Mouse (Mus musculus) limb, embryonic 14.5 days (tissue): ENCODE results near the gene Kcnk10. TPM values are rescaled to one million over a fixed set of nuclear protein-coding genes. Genes with fewer than 3 reads are reported as not detected.

Source experiments
- ATAC-seq: fragments of 200-750 bp; cut with Nextera tagmentation; 2 replicates; pipeline ENCODE4 v1.8.0; 2017; ENCODE audit warnings: low read depth, moderate number of reproducible peaks, moderate TSS enrichment; ENCODE audit not compliant: low FRiP score
- DNase-seq: peaks from one replicate; pipeline ENCODE4 v3.0.0-alpha.2; 2015; ENCODE audit warnings: low spot score
- H3K27ac ChIP-seq: fragments of 300-500 bp; sonication (generic); replicated peaks from 2 replicates; pipeline ENCODE4 v1.5.1; 2014; ENCODE audit warnings: low read depth, mild to moderate bottlenecking, low read length, moderate library complexity, mixed read lengths
- H3K27me3 ChIP-seq: fragments of 300-500 bp; sonication (generic); 2 replicates; pipeline ENCODE4 v1.6.1; 2014; ENCODE audit warnings: low read length, mixed read lengths; ENCODE audit not compliant: control insufficient read depth, insufficient read depth
- H3K36me3 ChIP-seq: fragments of 300-500 bp; sonication (generic); 2 replicates; pipeline ENCODE4 v1.6.1; 2014; ENCODE audit warnings: mild to moderate bottlenecking, low read length, moderate library complexity, mixed read lengths; ENCODE audit not compliant: control insufficient read depth, insufficient read depth
- H3K4me1 ChIP-seq: fragments of 300-500 bp; sonication (generic); 2 replicates; pipeline ENCODE4 v1.6.1; 2014; ENCODE audit warnings: antibody characterized with exemption, low read length, mixed read lengths; ENCODE audit not compliant: control insufficient read depth, insufficient read depth
- H3K4me2 ChIP-seq: fragments of 300-500 bp; sonication (generic); replicated peaks from 2 replicates; pipeline ENCODE4 v1.6.1; 2014; ENCODE audit warnings: low read depth, mild to moderate bottlenecking, low read length, moderate library complexity; ENCODE audit not compliant: severe bottlenecking
- H3K4me3 ChIP-seq: fragments of 300-500 bp; sonication (generic); replicated peaks from 2 replicates; pipeline ENCODE4 v1.5.1; 2014; ENCODE audit warnings: low read length
- H3K9ac ChIP-seq: fragments of 300-500 bp; sonication (generic); 2 replicates; pipeline ENCODE4 v1.6.1; 2014; ENCODE audit warnings: mild to moderate bottlenecking, low read depth, low read length, moderate library complexity; ENCODE audit not compliant: severe bottlenecking
- H3K9me3 ChIP-seq: fragments of 300-500 bp; sonication (generic); 2 replicates; pipeline ENCODE4 v1.6.1; 2016; ENCODE audit warnings: low read length; ENCODE audit not compliant: control insufficient read depth
- POLR2A ChIP-seq: fragments of 200-500 bp; IDR thresholded peaks from 2 replicates; pipeline ENCODE4 v1.8.0; 2012; ENCODE audit warnings: inconsistent platforms, mild to moderate bottlenecking, moderate library complexity, borderline replicate concordance; ENCODE audit not compliant: insufficient read depth, insufficient read length; ENCODE audit errors: extremely low read depth
- WGBS: fragments of 180-500 bp; shearing (Covaris S2); extraction: QIAGEN DNeasy Blood & Tissue Kit; methylation state at CpG from one replicate; pipeline ENCODE4 v1.1.7; 2014; 5-methylcytosine and 5-hydroxymethylcytosine counted together
- polyA plus RNA-seq, 2 experiments: library from polyadenylated mRNA; depleted of rRNA in 1 of 2; stranded (reverse) in 1 of 2; unstranded in 1 of 2; fragments of >200 nt; fragmentation: Nextera tagmentation in 1 of 2; extraction: Ambion mirVana in 1 of 2; gene quantifications; 2 replicates each; pipeline versions ENCODE4 v1.2.1 to v1.2.3; 2012 to 2014

The Kcnk10 gene
- polyA plus RNA-seq, 2 experiments = 0.11 to 0.14 TPM

DNA sequence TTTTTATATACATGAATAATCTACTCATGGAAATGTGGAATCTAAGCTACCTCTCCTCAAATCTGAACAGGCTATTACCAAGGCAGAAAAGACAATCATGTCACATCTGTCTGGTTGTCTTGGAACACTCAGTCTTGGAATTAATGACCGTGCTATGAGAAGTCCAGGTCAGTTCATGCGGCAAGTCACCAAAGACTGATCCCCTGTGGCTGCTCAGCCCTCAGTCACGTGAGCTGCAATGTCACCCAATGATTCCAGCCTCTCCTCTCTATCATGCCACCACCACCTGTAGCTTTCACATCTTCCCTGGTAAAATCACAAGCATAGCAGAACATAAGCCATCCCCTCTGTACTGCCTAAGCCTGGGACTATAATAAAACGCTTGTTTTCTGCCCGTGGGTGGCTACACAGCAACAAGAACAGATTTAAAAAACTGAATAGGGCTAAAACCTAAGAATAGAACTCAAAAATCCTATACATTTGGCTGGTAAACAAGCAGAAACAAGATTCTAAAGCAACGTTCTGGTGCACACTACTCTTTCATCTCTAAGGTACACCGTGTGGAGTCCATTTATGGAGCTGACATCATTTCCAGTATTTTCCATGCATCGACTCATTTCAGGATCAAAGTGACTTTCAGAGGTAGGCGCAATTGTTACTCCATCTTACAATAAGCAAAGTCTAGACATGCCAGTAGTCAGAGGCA lies 33.4 kb downstream of the Kcnk10 start:
- H3K36me3 ChIP-seq = no peaks in the 10 kb centered on the region
- DNase-seq (no peak), ATAC-seq (no peak)
- no peaks in the 10 kb centered on the region for H3K4me1 ChIP-seq
- H3K9me3 ChIP-seq = no peaks in the 10 kb centered on the region
- TF ChIP-seq POLR2A = no peak
- WGBS = 82% methylated on average over 9 of the region's 9 CpGs
- H3K27me3 ChIP-seq = no peaks in the 10 kb centered on the region
- H3K4me2 ChIP-seq = no peak overlapping the region
- H3K27ac ChIP-seq = no peak overlapping the region
- H3K4me3 ChIP-seq = no peak overlapping the region
- no peak overlapping the region for H3K9ac ChIP-seq

DNA sequence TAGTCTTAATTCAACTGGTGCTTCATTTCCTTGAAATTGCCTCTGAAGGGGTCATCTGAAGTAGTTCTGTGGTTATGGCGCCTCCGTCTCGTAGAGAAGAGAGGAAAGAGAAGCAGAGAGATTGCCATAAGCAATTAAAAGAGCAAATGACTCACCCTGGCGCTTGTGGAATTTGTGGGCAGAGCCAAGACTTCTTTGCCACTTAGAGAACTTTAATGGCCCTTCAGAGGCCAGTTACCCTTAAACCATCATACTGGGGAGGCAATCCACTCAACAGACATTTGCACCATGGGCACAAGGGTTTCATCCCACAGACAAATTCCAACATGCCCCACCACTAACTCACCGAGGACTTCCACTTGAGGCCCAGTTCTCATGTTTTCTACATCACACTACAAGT lies 41.4 kb downstream of the Kcnk10 start:
- Histone ChIP-seq H3K36me3 (no peaks in the 10 kb centered on the region), H3K27ac (no peak overlapping the region), H3K4me1 (no peaks in the 10 kb centered on the region), H3K4me2 (no peak overlapping the region), H3K9ac (no peak overlapping the region), H3K4me3 (no peak overlapping the region), H3K27me3 (no peaks in the 10 kb centered on the region), H3K9me3 (no peaks in the 10 kb centered on the region)
- no peak for DNase-seq
- no peak for ATAC-seq
- TF ChIP-seq POLR2A = no peak
- 69% methylated on average over 5 of the region's 5 CpGs for WGBS

DNA sequence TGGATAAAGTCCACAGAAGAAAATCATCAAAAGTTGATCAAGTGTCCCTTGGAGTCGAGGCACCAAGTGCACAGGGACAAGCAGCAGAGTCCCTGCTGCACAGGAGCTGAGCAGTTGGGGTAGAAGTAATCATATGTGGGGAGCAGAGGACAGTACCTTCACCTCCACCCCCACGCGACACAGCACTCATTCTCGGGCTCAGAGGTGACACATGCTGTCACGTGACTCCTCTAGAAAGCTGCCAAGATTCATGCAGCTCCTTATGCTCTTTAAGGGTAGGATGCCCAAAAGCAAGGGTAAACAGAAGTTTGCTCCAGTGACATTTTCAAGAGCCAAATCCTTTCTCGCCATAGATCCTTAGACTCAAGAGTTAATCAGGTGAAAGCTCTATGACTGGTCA lies 42.1 kb downstream of the Kcnk10 start:
- no peaks in the 10 kb centered on the region for H3K4me1 ChIP-seq
- ATAC-seq (no peak), DNase-seq (no peak)
- no peak for TF ChIP-seq POLR2A
- no peak overlapping the region for H3K27ac ChIP-seq
- no peak overlapping the region for H3K4me3 ChIP-seq
- WGBS = 88% methylated on average over 6 of the region's 6 CpGs
- H3K9ac ChIP-seq = no peak overlapping the region
- H3K36me3 ChIP-seq = no peaks in the 10 kb centered on the region
- no peaks in the 10 kb centered on the region for H3K27me3 ChIP-seq
- H3K4me2 ChIP-seq = no peak overlapping the region
- H3K9me3 ChIP-seq = no peaks in the 10 kb centered on the region

DNA sequence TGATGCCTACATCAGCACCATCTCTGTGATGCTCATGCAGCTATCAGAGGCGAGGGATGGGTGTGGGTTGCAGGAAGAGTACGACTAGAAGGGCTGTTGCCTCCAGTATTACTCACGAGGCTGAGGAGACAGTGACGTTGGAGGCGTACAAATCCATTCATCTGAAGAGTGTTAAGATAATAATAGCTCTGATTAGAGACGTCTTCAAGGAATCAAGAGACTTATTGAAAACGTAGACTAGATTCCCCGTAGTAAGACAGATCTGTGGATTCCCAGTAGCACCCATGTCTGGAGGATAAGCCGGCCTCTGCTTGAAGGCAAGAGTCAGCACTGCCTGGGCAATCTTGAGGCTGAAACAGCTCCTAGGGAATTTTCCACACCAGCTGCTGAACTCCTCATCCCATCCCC lies 42.6 kb downstream of the Kcnk10 start:
- H3K4me2 ChIP-seq = no peak overlapping the region
- no peak for ATAC-seq
- DNase-seq = no peak
- no peaks in the 10 kb centered on the region for H3K27me3 ChIP-seq
- 90% methylated on average over 9 of the region's 9 CpGs for WGBS
- no peaks in the 10 kb centered on the region for H3K36me3 ChIP-seq
- no peaks in the 10 kb centered on the region for H3K9me3 ChIP-seq
- H3K9ac ChIP-seq = no peak overlapping the region
- H3K27ac ChIP-seq = no peak overlapping the region
- TF ChIP-seq POLR2A = no peak
- no peak overlapping the region for H3K4me3 ChIP-seq
- H3K4me1 ChIP-seq = no peaks in the 10 kb centered on the region

DNA sequence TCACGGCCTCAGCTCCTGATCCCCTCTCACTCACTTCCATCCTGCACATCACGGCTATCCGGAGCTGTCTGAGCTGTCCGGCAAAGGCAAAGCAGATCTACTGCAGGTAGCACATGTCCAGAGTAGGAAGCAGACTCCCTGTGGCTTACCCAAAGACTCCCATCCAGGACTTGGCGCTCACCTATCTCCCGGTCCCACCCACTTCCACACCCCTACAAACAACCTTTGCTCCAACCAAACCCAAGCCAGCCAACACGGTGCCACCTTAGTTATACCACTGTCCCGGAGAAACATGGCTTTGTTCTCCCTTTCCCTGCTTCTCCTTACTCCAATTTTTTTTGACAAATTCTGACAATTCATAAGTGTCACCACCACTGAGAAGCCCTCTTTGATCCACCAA lies 49.5 kb downstream of the Kcnk10 start:
- H3K36me3 ChIP-seq = no peaks in the 10 kb centered on the region
- ATAC-seq = no peak
- WGBS = 88% methylated on average over 8 of the region's 8 CpGs
- no peak overlapping the region for H3K4me2 ChIP-seq
- no peak overlapping the region for H3K27ac ChIP-seq
- H3K4me3 ChIP-seq = no peak overlapping the region
- DNase-seq = no peak
- no peak for TF ChIP-seq POLR2A
- H3K27me3 ChIP-seq = no peaks in the 10 kb centered on the region
- no peaks in the 10 kb centered on the region for H3K9me3 ChIP-seq
- no peak overlapping the region for H3K9ac ChIP-seq
- H3K4me1 ChIP-seq = no peaks in the 10 kb centered on the region
